Mouse (Mus musculus) forebrain, embryonic 15.5 days (tissue): ENCODE results near the gene Fpr2. TPM values are rescaled to one million over a fixed set of nuclear protein-coding genes. Genes with fewer than 3 reads are reported as not detected.
"Not testable (repeated sequence)": the region's sequence is repeated elsewhere in the genome, so short reads cannot be mapped to it uniquely, and the experiment has no call there.

Experiments
- ATAC-seq: fragments of 200-750 bp; cut with Nextera tagmentation; replicated peaks from 2 replicates; pipeline ENCODE4 v1.8.0; 2017; ENCODE audit warnings: mild to moderate bottlenecking, moderate TSS enrichment, moderate library complexity
- H3K27ac ChIP-seq: fragments of 300-500 bp; sonication (generic); replicated peaks from 2 replicates; pipeline ENCODE4 v1.5.1; 2015; ENCODE audit warnings: mild to moderate bottlenecking, inconsistent platforms
- H3K27me3 ChIP-seq: fragments of 300-500 bp; sonication (generic); 2 replicates; pipeline ENCODE4 v1.6.1; 2015; ENCODE audit warnings: inconsistent platforms
- H3K36me3 ChIP-seq: fragments of 300-500 bp; sonication (generic); 2 replicates; pipeline ENCODE4 v1.6.1; 2015; ENCODE audit warnings: mild to moderate bottlenecking, inconsistent platforms
- H3K4me1 ChIP-seq: fragments of 300-500 bp; sonication (generic); 2 replicates; pipeline ENCODE4 v1.6.1; 2015; ENCODE audit warnings: inconsistent platforms
- H3K4me2 ChIP-seq: fragments of 300-500 bp; sonication (generic); replicated peaks from 2 replicates; pipeline ENCODE4 v1.6.1; 2015; ENCODE audit warnings: mild to moderate bottlenecking, inconsistent platforms
- H3K4me3 ChIP-seq: fragments of 300-500 bp; sonication (generic); 2 replicates; pipeline ENCODE4 v1.5.1; 2015; ENCODE audit warnings: mild to moderate bottlenecking, inconsistent platforms
- H3K9ac ChIP-seq: fragments of 300-500 bp; sonication (generic); replicated peaks from 2 replicates; pipeline ENCODE4 v1.6.1; 2015; ENCODE audit warnings: mild to moderate bottlenecking, inconsistent platforms
- H3K9me3 ChIP-seq: fragments of 300-500 bp; sonication (generic); 2 replicates; pipeline ENCODE4 v1.6.1; 2016; ENCODE audit warnings: inconsistent platforms
- WGBS: fragments of 180-500 bp; shearing (Covaris S2); methylation state at CpG from one replicate; pipeline ENCODE4 v1.1.7; 2015; ENCODE audit warnings: mixed read lengths; 5-methylcytosine and 5-hydroxymethylcytosine counted together
- polyA plus RNA-seq: library from polyadenylated mRNA; unstranded; fragments of >200 nt; fragmentation: Nextera tagmentation; extraction: Ambion mirVana; gene quantifications from 2 replicates; pipeline ENCODE4 v1.2.1, GENCODE M21; 2015

Fpr2 gene
- polyA plus RNA-seq: not detected in 2 replicates

DNA sequence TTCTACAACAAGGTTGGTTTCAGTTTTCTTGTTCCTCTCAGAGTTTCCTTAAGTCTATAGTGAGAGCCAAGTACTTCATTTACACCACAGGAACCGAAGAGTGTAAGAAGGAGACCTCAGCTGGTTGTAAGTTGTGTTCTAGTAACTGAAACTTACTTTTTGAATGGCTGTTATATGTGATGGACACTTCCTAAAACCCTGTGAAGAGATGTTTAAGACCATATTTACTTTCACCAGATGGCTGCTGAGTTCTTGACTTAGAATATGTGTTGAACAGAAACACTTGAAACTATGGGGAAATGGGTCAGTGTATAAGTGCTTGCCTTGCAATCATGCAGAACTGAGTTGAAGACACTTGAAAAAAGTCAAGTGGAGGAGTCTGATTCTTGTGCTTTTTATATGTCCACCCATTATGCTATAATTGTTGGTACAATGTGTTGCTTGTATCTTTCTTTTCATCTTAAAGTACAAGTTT, at the start of gene Fpr2, which contains the start of gene Fpr3:
Gene Fpr2, plus strand, starts transcription at position 51 of the 475 bp plus-strand sequence.
Gene Fpr3, plus strand, starts transcription at position 79 of the 475 bp plus-strand sequence.
- 72% methylated on average over 1 of the region's 1 CpGs for WGBS
- H3K4me1 ChIP-seq: no peaks in the 10 kb centered on the region

DNA sequence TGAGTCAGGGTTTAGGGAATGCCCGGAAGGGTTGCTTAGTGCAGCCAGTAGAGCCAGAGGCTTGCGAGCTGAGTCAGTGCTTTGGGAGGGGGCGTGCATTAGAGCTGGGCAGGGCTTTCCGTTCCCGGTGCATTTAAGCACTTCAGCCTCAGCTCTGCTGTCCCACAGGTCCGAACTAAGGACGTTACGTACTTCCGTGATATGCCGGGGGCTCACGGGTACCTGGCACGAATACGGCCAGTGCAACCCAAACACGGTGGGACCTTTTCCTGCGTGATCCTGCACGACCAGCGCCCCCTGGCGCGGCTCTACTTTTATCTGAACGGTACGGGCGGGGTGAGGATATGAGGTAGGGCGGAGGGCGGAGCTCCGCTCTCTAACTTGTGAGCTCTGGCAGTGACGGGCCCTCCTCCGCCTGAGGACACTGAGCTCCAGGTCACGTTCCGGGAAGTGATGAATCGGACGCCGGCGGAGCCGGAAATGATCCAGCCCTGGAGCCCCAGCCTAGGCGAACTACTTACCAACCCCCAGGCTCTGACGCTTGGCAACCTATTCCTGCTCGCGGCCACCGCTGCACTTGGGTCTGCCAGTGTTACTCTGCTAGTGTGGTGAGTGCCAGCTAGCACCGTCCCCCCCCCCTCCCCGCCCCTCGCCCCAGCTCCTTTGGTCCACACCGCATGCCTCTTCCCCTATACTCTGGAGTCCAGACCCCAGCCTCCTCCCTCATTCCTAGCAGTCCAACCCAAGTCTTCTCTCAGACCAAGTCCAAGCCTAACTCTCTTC, 49.5 kb upstream of the Fpr2 start:
- WGBS: under 1% methylated on average over 43 of the region's 43 CpGs
- Histone ChIP-seq H3K36me3 (peaks cover 27% of the 10 kb centered on the region), H3K4me3 (peak overlapping the region; percentile 49), H3K9ac (peak overlapping the region; percentile 56), H3K27ac (peak overlapping the region; percentile 82), H3K4me1 (peaks cover 55% of the 10 kb centered on the region), H3K4me2 (peak overlapping the region; percentile 66), H3K27me3 (no peaks in the 10 kb centered on the region), H3K9me3 (no peaks in the 10 kb centered on the region)
- ATAC-seq: peak; percentile 97

More for the DNA sequence above, at the start of gene Fpr2, which contains the start of gene Fpr3:
- no peaks in the 10 kb centered on the region for H3K9me3 ChIP-seq
- H3K36me3 ChIP-seq: no peaks in the 10 kb centered on the region
- no peaks in the 10 kb centered on the region for H3K27me3 ChIP-seq
- no peak within 1 kb of the TSS for H3K4me3 ChIP-seq
- no peak within 1 kb of the TSS for H3K9ac ChIP-seq
- no peak within 1 kb of the TSS for H3K27ac ChIP-seq
- H3K4me2 ChIP-seq: no peak within 1 kb of the TSS
- no peak for ATAC-seq

DNA sequence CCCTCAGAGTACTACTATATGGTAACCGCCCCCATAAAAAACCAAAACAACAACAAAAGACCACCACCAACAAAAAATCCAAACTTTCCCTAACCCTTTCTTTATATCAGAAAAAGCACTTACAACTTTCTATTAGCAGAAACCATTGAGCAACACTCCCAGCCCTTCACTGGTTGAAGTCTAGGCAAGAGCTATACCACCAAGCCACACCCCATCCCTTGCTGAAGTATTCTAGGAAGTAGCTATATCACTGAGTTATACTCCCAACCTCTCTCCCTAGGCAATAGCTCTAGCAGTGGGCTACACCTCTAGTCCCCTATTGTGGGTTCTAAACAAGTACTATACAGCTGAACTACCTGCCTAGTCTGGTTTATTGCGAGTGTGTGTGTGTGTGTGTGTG, 48.3 kb upstream of the Fpr2 start:
- Histone ChIP-seq H3K27ac (no peak overlapping the region), H3K27me3 (no peaks in the 10 kb centered on the region), H3K9me3 (no peaks in the 10 kb centered on the region), H3K36me3 (peaks cover 20% of the 10 kb centered on the region), H3K4me1 (peaks cover 44% of the 10 kb centered on the region), H3K9ac (no peak overlapping the region), H3K4me2 (no peak overlapping the region), H3K4me3 (no peak overlapping the region)
- 93% methylated on average over 2 of the region's 2 CpGs for WGBS
- no peak for ATAC-seq

DNA sequence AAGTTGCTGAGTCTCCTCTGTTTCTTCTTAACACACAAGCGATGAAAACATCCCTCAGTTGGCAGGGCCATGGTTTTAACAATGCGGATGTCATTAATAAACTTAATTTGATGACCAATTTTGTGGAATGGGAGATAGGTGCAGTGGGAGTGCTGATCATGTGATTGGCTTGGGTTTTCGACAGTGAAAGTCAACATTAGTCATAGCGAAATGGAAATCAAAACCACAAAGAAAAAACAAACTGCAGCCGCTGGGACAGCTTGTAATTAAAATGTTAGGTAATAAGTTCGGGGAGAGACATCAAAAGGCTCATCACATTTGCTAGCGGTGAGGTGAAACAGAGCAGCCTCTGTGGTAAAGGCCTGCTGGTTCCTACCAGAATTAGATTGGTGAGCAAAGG, 46.8 kb upstream of the Fpr2 start:
- H3K9me3 ChIP-seq: no peaks in the 10 kb centered on the region
- peaks cover 31% of the 10 kb centered on the region for H3K4me1 ChIP-seq
- no peak overlapping the region for H3K4me3 ChIP-seq
- 93% methylated on average over 7 of the region's 7 CpGs for WGBS
- no peak for ATAC-seq
- H3K36me3 ChIP-seq: peaks cover 20% of the 10 kb centered on the region
- H3K27ac ChIP-seq: no peak overlapping the region
- no peak overlapping the region for H3K4me2 ChIP-seq
- H3K27me3 ChIP-seq: no peaks in the 10 kb centered on the region
- H3K9ac ChIP-seq: no peak overlapping the region

DNA sequence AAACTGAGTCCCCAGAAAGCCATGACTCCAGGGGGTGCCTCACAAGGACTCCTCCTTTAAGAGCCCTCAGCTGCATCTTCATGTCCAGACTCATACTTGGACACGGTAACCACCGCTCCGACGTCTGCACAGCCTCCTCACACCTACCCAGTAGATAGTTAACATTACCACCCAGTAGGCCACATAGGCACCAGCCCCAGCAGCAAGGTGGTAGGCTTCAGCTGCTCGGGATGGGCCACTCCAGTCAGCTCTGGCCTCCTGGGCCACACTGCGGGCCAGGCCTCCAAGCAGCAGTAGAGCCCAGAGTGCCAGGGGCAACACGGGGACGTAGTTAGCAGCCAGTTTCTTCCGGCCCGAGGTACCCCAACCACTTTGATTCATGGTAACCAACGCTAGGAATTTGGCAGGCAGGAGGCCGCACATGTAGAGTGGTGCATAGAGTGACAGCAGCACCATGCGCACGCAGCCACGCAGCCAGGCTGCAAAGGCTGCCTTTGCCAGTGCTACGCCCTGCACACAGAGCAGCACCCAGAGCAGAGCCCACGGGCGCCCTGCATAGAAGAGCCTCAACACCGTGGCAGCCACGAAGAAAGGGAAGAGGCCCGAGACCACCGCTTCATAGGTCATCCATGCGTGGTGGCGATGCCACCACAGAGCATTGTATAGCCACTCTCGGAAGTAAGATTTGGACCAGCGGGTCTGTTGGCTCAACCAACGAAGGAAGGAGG, 43.9 kb upstream of the Fpr2 start:
- Histone ChIP-seq H3K4me1 (peaks cover 7% of the 10 kb centered on the region), H3K9me3 (no peaks in the 10 kb centered on the region), H3K4me3 (no peak overlapping the region), H3K27ac (no peak overlapping the region), H3K9ac (no peak overlapping the region), H3K27me3 (no peaks in the 10 kb centered on the region), H3K4me2 (no peak overlapping the region), H3K36me3 (peaks cover 14% of the 10 kb centered on the region)
- peak; percentile 65 for ATAC-seq
- WGBS: 77% methylated on average over 27 of the region's 27 CpGs

DNA sequence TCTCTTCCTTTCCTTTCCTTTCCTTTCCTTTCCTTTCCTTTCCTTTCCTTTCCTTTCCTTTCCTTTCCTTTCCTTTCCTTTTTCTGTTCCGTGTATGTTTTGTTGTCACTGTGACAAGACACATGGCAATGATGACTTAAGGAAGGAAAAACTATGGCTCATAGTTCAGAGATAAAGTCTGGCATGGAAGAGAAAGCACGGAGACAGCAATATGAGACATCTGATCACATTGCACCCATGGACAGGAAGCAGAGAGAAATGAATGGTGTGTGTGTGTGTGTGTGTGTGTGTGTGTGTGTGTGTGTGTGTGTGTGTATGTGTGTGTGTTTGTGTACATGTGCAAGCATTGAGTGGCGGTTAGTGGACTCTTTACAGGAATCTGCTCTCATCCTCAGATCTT, 43.0 kb upstream of the Fpr2 start:
- ATAC-seq, H3K4me3 ChIP-seq, H3K9ac ChIP-seq, H3K4me2 ChIP-seq, H3K27me3 ChIP-seq, H3K4me1 ChIP-seq, H3K27ac ChIP-seq, H3K9me3 ChIP-seq: not testable (repeated sequence)
- H3K36me3 ChIP-seq: peaks cover 14% of the 10 kb centered on the region
- 91% methylated on average over 3 of the region's 3 CpGs for WGBS

DNA sequence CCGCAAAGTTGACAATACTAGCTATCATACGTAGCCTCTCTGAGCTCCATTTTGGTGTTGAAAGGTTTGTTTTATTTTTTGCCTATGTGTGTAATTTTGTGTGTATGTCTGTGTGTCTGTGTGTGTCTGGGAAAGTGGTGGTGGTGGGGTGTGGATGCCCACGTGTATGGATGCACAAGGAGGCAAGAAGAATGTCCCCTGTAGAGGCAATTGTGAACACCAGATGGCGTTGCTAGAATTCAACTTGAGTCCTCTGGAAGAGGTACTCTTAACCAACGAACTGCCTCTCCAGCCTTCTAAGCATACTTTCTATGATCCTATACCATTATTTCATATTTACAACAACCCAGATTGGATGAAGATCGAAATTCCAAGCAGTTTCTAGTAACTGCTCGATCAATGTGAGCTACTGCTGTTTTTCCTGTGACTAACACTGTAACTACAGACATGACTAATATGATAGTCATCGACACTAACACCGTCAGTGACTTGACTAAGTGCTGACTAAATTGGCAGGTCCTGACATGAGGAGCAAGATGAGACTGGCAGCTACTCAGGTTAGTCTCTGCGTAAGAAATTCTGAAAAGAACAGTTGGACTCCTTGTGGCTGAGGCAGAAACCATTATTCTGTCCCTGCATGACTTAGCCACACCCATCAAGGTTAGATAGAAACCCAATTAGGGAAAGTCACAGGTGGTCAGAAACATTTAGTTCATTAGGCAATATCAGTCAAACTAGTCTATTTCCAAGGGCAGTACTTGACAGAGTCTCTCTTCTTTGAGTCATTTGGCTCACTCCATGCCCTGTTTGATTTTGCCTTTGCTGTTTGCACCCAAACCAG, 42.2 kb upstream of the Fpr2 start:
- no peak for ATAC-seq
- Histone ChIP-seq H3K9ac (no peak overlapping the region), H3K27ac (no peak overlapping the region), H3K4me1 (no peaks in the 10 kb centered on the region), H3K4me2 (no peak overlapping the region), H3K27me3 (no peaks in the 10 kb centered on the region; the same call in 1 of the 2 replicates), H3K4me3 (no peak overlapping the region), H3K9me3 (no peaks in the 10 kb centered on the region), H3K36me3 (peaks cover 9% of the 10 kb centered on the region)
- WGBS: 69% methylated on average over 10 of the region's 10 CpGs

DNA sequence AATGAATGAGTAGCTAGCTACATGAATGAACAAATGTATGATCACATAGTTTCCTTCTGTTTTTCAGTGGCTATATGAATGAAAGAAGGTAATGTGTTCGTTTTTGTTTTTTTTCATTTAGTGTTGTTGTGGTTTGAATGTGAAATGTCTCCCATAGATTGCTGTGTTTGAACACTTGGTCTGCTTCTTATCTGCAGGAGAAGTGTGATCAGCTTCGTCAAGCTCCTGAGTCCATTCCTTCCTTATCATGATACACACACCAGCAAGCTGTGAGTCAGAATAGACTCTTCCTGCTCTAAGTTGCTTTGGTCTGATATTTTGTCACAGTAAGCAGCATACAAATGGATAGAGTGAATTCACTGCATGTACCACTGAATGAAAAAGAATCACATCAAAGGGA, 38.6 kb upstream of the Fpr2 start:
- Histone ChIP-seq H3K36me3 (no peaks in the 10 kb centered on the region), H3K4me1 (no peaks in the 10 kb centered on the region), H3K27ac (no peak overlapping the region), H3K4me2 (no peak overlapping the region), H3K4me3 (no peak overlapping the region), H3K9ac (no peak overlapping the region), H3K27me3 (no peaks in the 10 kb centered on the region; the same call in 1 of the 2 replicates), H3K9me3 (no peaks in the 10 kb centered on the region)
- ATAC-seq: no peak
- WGBS: 80% methylated on average over 2 of the region's 2 CpGs

DNA sequence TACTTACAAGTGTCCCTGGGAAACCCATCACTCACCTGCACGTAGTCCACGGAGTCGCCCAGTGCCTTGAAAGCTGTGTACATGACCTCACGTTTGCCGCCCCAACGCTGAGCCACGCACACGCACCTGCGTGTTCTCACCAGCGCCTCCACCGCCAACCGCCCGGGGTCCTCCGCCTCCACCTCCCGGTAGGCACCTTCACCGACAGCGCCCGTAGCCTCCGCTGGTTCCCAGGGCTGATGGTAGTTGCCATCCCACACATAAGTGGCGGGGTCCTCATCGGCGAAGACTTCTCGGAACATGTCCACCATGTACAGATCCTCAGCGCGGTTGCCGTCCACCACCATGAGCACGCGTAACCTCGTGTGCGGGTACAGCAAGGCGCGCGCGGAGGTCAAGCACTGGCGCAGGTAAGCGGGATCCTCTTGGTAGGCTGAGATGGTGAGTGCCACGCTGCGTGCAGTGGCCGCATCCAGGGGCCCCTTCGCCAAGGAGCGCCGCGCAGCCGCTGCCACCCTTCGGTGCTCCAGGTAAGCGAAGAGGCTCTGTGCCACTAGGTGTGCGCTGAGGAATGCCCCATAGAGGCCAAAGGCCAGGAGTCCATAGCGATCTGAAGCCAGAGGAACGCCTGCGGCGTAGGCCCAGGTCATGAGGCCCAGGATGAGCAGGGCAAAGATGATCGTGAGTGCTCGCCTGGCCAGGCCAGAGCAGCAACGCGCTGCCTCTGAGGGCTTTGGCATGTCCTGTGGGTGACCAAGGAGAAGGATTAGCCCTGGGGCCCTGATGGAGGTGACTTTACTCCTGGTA, 37.5 kb upstream of the Fpr2 start:
- ATAC-seq: peak; percentile 49
- 21% methylated on average over 55 of the region's 55 CpGs for WGBS
- H3K27ac ChIP-seq: no peak overlapping the region
- H3K4me1 ChIP-seq: no peaks in the 10 kb centered on the region
- H3K27me3 ChIP-seq: no peaks in the 10 kb centered on the region; the same call in 1 of the 2 replicates
- H3K9me3 ChIP-seq: no peaks in the 10 kb centered on the region
- 0 out of 2 replicates have a peak overlapping the region, but pooled peaks have one; percentile 19 for H3K9ac ChIP-seq
- peak overlapping the region; percentile 35 for H3K4me2 ChIP-seq
- H3K36me3 ChIP-seq: no peaks in the 10 kb centered on the region
- H3K4me3 ChIP-seq: peak overlapping the region; percentile 22

DNA sequence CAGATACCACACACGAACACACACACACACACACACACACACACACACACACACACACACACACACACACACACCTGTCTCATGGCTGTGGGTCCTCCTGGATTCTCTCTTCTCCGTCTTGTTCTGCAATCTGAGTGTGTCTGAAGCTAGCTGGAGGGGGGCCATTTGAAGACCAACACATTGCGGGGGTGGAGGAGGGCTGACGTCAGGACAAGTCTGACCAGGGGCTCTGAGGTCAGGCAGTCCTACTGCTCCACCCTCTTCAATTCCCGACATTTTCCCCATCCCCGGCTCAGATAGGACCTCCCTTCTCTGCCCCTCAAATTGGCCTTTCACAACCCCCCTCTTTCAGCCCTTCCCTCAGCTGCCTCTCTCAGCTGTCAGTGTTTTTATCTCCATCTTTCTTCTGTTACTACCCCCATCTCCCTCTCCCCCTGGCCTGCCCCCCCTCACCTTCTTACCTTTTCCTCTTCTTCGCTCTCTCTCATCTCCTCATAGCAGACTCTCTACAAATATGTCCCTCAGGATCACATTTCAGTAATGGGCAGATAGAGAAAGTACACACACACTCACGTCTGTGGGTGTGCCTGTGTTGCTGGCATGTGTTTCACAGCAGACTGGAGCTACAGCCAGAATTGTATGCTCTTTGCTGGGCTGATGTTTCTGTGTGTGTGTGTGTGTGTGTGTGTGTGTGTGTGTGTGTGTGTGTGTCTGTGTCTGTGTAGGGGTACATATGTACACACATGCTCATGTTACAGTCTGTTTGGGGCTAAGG, 32.4 kb upstream of the Fpr2 start, which contains the start of gene Has1:
Gene Has1, minus strand, starts transcription at position 142 of the 775 bp plus-strand sequence.
- Histone ChIP-seq H3K4me3 (no peak within 1 kb of the TSS), H3K27me3 (no peaks in the 10 kb centered on the region), H3K4me2 (no peak within 1 kb of the TSS), H3K36me3 (no peaks in the 10 kb centered on the region), H3K9ac (no peak within 1 kb of the TSS), H3K9me3 (no peaks in the 10 kb centered on the region), H3K4me1 (no peaks in the 10 kb centered on the region), H3K27ac (no peak within 1 kb of the TSS)
- no peak for ATAC-seq
- WGBS: 61% methylated on average over 8 of the region's 8 CpGs
